Comparison of ENCODE assay signal across 8 mouse cellular contexts in the genomic region with DNA sequence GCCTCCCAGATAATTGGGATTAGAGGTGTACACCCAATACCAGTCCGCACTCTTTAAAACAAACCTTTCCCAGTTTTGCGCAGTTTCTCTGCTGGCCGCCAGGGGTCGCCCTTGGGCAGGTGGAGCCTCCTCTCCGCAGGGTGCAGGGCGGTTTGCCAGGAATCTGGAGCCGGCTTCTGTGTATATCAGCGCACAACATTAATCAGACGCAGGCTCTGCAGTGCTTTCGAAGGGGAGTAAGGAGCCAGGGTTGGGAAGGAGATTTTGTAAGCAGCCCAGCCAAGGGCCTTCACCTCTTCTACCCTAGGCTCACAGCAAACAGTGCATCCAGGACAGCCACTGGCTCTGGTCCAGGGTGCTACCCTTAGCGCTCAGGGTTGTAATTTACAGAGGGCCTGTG.
A peak's percentile ranks its signal among the peaks of the same experiment; 100 is the strongest.
DNase-seq lines count a peak whose midpoint lies in the region; ATAC-seq and TF ChIP-seq lines count a peak whose summit lies in the region.

No protein-coding gene starts in this region.

- H3K9me3 ChIP-seq in heart, embryonic 14.5 days (ENCODE audit: control insufficient read depth, low read length) = no peaks in the 10 kb centered on the region
- H3K9me3 ChIP-seq in liver, embryonic 11.5 days (ENCODE audit: control insufficient read depth, low read length) = no peaks in the 10 kb centered on the region
- H3K9me3 ChIP-seq in neural tube, embryonic 11.5 days (ENCODE audit: control insufficient read depth, low read length) = no peaks in the 10 kb centered on the region
- no peaks in the 10 kb centered on the region for H3K9me3 ChIP-seq in stomach, postnatal 0 days (ENCODE audit: control insufficient read depth, low read length)

- no peak overlapping the region for H3K27ac ChIP-seq in heart, embryonic 14.5 days (replicated peaks in 1 of 2; ENCODE audit: control insufficient read depth in 1 of 2, insufficient read depth in 1 of 2, low read depth in 2 of 2, low read length in 2 of 2)
- no peak overlapping the region for H3K27ac ChIP-seq in liver, embryonic 11.5 days (ENCODE audit: low read depth, low read length)
- no peak overlapping the region for H3K27ac ChIP-seq in neural tube, embryonic 11.5 days (ENCODE audit: low read depth, low read length)
- H3K27ac ChIP-seq in stomach, postnatal 0 days (replicated peaks) = no peak overlapping the region

- no peak overlapping the region for H3K4me3 ChIP-seq in heart, embryonic 14.5 days (ENCODE audit: control insufficient read depth in 1 of 2, insufficient read depth in 1 of 2, low read depth in 1 of 2, low read length in 2 of 2)
- no peak overlapping the region for H3K4me3 ChIP-seq in liver, embryonic 11.5 days (ENCODE audit: low read depth, low read length)
- H3K4me3 ChIP-seq in neural tube, embryonic 11.5 days (ENCODE audit: low read depth, low read length) = no peak overlapping the region
- H3K4me3 ChIP-seq in stomach, postnatal 0 days (ENCODE audit: low read depth, low read length) = no peak overlapping the region

- peaks cover 3 to 6% of the 10 kb centered on the region in 2 experiments; a peak in 3 of 4 replicates for H3K4me1 ChIP-seq in heart, embryonic 14.5 days (ENCODE audit: control insufficient read depth in 2 of 2, insufficient read depth in 2 of 2, low read length in 2 of 2)
- no peaks in the 10 kb centered on the region; the same call in 1 of the 2 replicates for H3K4me1 ChIP-seq in liver, embryonic 11.5 days (replicated peaks; ENCODE audit: control insufficient read depth, insufficient read depth, low read length)
- H3K4me1 ChIP-seq in neural tube, embryonic 11.5 days (ENCODE audit: control insufficient read depth, insufficient read depth, low read length) = peaks cover 4% of the 10 kb centered on the region; the same call in 1 of the 2 replicates
- no peaks in the 10 kb centered on the region for H3K4me1 ChIP-seq in stomach, postnatal 0 days (replicated peaks; ENCODE audit: control insufficient read depth, insufficient read depth)

- ATAC-seq in heart, embryonic 14.5 days (ENCODE audit: insufficient number of reproducible peaks, insufficient read depth, low FRiP score, low read depth) = peak; percentile 78
- peak; percentile 63 for ATAC-seq in liver, embryonic 11.5 days (replicated peaks; ENCODE audit: low FRiP score)
- ATAC-seq in neural tube, embryonic 11.5 days (ENCODE audit: insufficient read depth, low FRiP score, low TSS enrichment) = peak; percentile 84
- peak; percentile 90 for ATAC-seq in stomach, postnatal 0 days (ENCODE audit: low FRiP score, low TSS enrichment)

- peak; percentile 99 for TF ChIP-seq CTCF in stomach, postnatal 0 days (IDR thresholded peaks at IDR 0.05; ENCODE audit: low read depth)

- no peaks in the 10 kb centered on the region; the same call in 1 of the 2 replicates for H3K27me3 ChIP-seq in heart, embryonic 14.5 days (ENCODE audit: control insufficient read depth, insufficient read depth, low read length)
- H3K27me3 ChIP-seq in liver, embryonic 11.5 days (replicated peaks; ENCODE audit: control insufficient read depth, insufficient read depth, low read length) = 0 out of 2 replicates have a peak, but pooled peaks cover 3% of the 10 kb centered on the region
- no peaks in the 10 kb centered on the region for H3K27me3 ChIP-seq in neural tube, embryonic 11.5 days (ENCODE audit: control insufficient read depth, insufficient read depth, low read length)
- H3K27me3 ChIP-seq in stomach, postnatal 0 days (ENCODE audit: control insufficient read depth, insufficient read depth, low read length) = peaks cover 5% of the 10 kb centered on the region; the same call in 1 of the 2 replicates

- peak overlapping the region; percentile 57 for H3K4me2 ChIP-seq in heart, embryonic 14.5 days (ENCODE audit: low read length)
- H3K4me2 ChIP-seq in liver, embryonic 11.5 days = no peak overlapping the region
- H3K4me2 ChIP-seq in neural tube, embryonic 11.5 days (ENCODE audit: low read depth) = peak overlapping the region; percentile 35
- 0 out of 2 replicates have a peak overlapping the region, but pooled peaks have one; percentile 31 for H3K4me2 ChIP-seq in stomach, postnatal 0 days (replicated peaks; ENCODE audit: low read depth)

- peak; percentile 52 for DNase-seq in CD4-positive helper T cell, adult 2 months (ENCODE audit: low read depth, low spot score)
- DNase-seq in brain, embryonic 18.5 days (ENCODE audit: low read depth, low spot score) = peak; percentile 64
- DNase-seq in fibroblast of lung, adult 2 months (ENCODE audit: low read depth) = peak; percentile 24
- DNase-seq in kidney, postnatal 10 days = peak; percentile 96
- DNase-seq in liver, embryonic 11.5 days (ENCODE audit: low spot score) = peak; percentile 66
- DNase-seq in neural tube, embryonic 11.5 days (ENCODE audit: low spot score) = peak; percentile 82
- peak; percentile 88 for DNase-seq in stomach, postnatal 0 days (ENCODE audit: low spot score)

- no peak for TF ChIP-seq EP300 in stomach, postnatal 0 days (optimal IDR thresholded peaks at IDR 0.05)

- H3K9ac ChIP-seq in heart, embryonic 14.5 days (ENCODE audit: low read length) = no peak overlapping the region
- H3K9ac ChIP-seq in liver, embryonic 11.5 days (ENCODE audit: low read depth, low read length) = no peak overlapping the region
- no peak overlapping the region; the same call in 1 of the 2 replicates for H3K9ac ChIP-seq in neural tube, embryonic 11.5 days (ENCODE audit: low read length)
- no peak overlapping the region for H3K9ac ChIP-seq in stomach, postnatal 0 days (ENCODE audit: low read length)

- H3K36me3 ChIP-seq in heart, embryonic 14.5 days (ENCODE audit: control insufficient read depth, insufficient read depth, low read length) = no peaks in the 10 kb centered on the region
- H3K36me3 ChIP-seq in liver, embryonic 11.5 days (ENCODE audit: control insufficient read depth, insufficient read depth, low read length) = no peaks in the 10 kb centered on the region
- no peaks in the 10 kb centered on the region for H3K36me3 ChIP-seq in neural tube, embryonic 11.5 days (ENCODE audit: control insufficient read depth, insufficient read depth, low read length)
- H3K36me3 ChIP-seq in stomach, postnatal 0 days (ENCODE audit: control insufficient read depth, insufficient read depth, low read length) = no peaks in the 10 kb centered on the region

- WGBS in heart, embryonic 14.5 days = 4% methylated on average over 11 of the region's 11 CpGs
- 5% methylated on average over 11 of the region's 11 CpGs for WGBS in liver, embryonic 11.5 days
- WGBS in neural tube, embryonic 11.5 days = 5% methylated on average over 11 of the region's 11 CpGs
- WGBS in stomach, postnatal 0 days = 4% methylated on average over 11 of the region's 11 CpGs

Comparison
In these comparisons a context has a peak if more than half of its experiments do, and no peak if none do; other contexts are left out.
1. DNase-seq: peak in every context shown above with its lines; median percentile 96 in kidney, postnatal 10 days; 88 in stomach, postnatal 0 days; 82 in neural tube, embryonic 11.5 days; 66 in liver, embryonic 11.5 days; 64 in brain, embryonic 18.5 days; 52 in CD4-positive helper T cell, adult 2 months; 24 in fibroblast of lung, adult 2 months.